Mouse (Mus musculus) A20 (cell line): Measurements from ENCODE around the gene Dnase1l2.
"Not testable (repeated sequence)": the region's sequence is repeated elsewhere in the genome, so short reads cannot be mapped to it uniquely, and the experiment has no call there.

ENCODE experiments used
- DNase-seq: peaks from one replicate; pipeline ENCODE4 v3.0.0-alpha.2; 2011; ENCODE audit warnings: low read depth, low spot score

Dnase1l2 gene

DNA sequence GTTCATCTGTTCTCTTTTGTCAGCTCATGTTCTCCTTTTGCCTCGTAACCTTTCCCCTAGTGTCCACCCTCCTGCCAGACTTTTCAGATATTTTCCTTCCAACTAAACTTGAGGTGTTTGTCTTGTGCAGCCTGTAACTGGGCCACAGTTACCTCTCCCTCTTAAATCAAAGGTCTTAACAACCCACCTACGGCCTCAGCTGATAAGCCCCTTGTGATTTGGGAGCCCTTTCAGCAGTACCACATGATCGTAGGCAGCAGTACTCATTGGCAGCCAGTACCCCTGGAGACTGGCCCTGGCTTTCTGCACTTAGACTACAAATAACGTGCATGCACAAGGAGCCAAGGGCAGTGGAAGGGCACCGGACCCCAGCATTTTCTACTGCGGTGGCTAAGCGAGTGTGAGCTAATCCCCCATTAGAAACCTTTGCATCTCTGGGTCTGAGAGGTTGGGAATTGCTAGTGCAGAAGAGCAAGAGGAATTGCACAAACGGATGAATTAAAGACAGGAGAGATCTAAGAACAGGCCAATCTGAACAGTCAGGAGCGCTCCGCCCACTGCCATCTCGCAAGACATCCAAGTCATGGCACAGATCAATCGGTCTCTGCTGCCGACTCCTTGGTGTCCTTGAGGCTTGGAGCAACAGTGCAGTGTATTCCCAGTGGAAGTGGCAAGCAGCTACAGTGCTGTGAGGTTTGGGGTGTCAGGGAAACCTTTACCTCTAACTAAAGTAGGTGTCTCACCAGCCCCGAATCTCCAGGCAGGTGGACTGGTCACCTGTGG lies 13.5 kb downstream of the Dnase1l2 start:
- DNase-seq, result no peak

DNA sequence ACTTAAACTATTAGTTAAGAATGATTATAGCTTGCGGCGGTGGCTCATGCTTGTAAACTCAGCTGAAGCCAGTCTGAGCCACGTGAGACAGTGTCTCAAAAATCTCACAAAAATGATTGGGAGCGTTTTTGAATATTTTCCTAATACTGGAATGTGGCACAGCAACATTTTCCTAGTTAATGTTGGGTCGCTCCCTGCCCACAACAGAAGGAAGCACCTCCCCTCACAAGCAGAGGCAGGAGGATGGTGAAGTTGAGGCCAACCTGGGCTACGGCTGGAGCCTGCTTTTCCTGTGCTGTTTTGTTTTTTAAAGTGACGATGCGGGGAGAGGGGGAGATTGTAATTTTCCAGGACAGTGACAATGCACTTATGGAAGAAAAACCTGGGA lies 15.7 kb downstream of the Dnase1l2 start:
- DNase-seq, result peak; percentile 55

DNA sequence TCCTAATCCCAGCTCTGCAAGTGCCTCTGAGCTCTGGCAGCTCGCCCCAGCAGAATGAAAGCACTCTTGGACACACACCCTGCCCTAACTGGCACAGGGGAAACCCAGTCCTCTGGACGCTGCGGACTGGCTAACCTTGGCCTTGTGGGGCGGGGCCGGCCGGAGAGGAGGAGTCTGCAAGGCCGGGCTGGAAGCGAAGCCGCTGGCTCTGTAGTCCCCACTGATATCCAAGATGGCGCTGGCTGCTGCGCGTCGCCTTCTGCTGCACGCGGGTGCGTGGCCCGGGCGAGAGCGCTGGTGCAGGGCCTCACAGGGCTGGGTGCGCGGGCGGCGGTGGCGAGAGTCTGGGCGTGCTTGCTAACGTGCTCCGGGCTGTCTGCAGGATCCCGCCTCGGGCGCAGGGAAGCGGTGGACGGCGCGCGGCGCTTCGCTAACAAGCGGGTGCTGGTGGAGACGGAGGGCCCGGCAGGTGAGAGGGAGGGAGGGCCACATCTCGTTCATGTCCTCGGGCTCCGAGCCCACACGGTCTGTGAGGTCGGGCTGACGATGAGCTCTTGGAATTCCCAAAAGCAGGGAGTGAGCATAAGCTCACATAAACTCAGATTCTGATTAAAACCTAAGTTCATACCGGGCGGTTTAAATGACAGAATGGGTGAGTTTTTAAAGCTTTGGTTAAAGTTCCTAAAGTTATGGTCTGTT lies 16.3 kb downstream of the Dnase1l2 start, which contains the start of gene Eci1:
TSS of gene Eci1 (plus strand) at position 171 of the 699 bp plus-strand sequence.
- peak; percentile 95 for DNase-seq

GRCm38 (mm10) chr17:24425905-24426304 lies 17.0 kb downstream of the Dnase1l2 start:
- DNase-seq, result no peak

DNA sequence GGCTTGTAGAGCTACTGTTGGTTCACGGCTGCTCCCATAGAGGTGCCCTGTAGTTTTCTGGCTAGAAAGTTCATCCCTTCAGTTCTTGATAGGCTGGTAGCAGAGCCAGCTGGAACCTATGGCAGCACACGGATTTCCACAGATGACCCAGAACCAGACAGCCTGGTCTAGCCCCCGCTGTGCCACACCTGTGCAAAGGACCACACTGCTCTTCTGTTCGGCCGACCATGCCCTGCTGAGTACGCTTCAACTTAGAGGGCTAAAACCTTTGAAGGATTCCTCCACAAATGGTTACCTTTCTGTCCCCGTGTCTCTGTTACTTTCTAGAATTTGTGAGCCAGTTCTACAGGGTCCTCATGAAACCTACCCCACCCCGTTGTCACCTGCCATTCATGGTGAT lies 17.6 kb downstream of the Dnase1l2 start:
- DNase-seq, result not testable (repeated sequence)

DNA sequence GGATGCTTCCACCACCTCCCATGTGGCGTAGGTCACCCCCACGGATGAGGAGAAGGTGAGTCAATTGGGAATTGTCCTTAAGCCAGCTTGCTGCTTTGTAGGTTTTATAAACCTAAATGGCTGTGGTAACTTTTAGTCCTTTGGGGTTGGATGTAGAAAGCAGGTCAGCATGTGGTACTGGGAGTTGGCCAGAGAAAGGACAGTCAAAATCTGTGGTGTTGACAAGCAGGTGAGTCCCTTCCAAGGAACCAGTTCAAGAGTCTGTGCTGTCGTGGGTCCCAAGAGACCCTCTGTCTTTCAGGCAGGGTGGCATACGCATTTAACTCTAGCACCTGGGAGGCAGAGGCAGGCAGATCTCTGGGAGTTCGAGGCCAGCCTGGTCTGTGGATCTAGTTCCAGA lies 18.4 kb downstream of the Dnase1l2 start:
- no peak for DNase-seq

- DNase-seq, result no peak
Measured at GRCm38 (mm10) chr17:24423114-24423513, 19.8 kb downstream of the Dnase1l2 start.

DNA sequence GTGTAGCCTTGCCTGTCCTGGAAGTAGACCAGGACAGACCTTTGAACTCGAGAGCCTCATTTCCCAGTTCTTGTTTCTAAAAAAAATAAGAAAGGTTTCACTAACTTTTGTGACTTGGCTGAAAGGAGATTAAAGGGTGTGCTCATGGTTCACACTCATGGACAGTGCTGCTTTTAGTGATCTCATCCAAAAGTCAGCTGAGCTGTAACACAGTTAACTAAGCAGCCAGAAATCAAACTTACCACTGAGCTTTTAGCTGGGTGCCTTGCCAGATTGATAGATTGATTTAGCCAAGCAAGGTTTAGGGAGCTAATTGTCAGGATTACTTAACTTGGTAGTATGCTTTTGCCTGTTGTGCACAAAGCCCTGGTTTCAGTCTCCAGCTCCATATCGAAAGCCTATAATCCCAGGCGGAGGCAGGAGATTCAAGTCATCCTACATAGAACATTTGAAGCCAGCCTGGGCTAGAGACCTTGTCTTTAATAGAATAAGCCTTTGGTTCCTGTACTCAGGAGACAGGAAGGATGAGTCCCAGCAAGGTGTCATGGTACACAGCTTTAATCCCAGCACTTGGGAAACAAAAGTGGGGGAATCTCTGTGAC lies 26.8 kb downstream of the Dnase1l2 start:
- no peak for DNase-seq

- no peak for DNase-seq
Measured at GRCm38 (mm10) chr17:24415011-24415410, 27.9 kb downstream of the Dnase1l2 start.

DNA sequence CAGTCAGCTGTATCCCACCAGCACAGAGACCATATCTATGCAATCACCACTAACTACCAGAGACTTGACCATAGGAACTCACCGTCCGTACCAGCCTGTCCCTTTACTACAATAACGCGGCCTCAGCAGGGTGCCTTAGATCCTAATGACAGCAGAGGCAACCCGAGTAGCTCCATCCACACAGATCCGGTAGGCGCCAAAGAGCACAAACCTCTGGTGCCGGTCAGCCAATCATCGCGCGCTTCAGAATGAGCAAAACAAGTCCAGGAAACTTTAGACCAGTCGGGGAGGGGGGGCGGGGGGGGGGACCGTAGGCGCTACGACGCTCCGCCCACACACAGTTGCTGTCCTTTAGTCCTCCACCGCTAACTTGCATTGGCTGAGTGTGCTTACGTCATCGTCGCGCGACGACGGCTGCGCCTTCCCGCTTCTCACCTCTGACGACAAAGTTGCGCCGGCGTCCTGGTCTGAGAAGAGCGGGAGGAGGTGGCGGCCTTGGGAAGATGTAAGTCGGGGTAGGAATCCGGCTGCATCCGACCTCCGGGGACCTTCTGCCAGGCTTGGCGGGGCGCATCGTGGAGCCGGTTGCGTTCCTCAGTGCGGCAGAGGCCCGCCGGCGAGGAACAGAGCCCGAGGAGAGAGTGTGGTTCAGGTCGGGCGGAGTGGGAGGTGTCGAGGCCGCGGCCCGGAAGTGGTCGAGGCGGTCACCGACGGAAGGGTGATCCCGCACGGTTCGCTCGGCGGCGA lies 28.5 kb downstream of the Dnase1l2 start, which contains the start of gene Rnps1:
TSS of gene Rnps1 (plus strand) at position 336 of the 747 bp plus-strand sequence.
- DNase-seq, result peak; percentile 100

DNA sequence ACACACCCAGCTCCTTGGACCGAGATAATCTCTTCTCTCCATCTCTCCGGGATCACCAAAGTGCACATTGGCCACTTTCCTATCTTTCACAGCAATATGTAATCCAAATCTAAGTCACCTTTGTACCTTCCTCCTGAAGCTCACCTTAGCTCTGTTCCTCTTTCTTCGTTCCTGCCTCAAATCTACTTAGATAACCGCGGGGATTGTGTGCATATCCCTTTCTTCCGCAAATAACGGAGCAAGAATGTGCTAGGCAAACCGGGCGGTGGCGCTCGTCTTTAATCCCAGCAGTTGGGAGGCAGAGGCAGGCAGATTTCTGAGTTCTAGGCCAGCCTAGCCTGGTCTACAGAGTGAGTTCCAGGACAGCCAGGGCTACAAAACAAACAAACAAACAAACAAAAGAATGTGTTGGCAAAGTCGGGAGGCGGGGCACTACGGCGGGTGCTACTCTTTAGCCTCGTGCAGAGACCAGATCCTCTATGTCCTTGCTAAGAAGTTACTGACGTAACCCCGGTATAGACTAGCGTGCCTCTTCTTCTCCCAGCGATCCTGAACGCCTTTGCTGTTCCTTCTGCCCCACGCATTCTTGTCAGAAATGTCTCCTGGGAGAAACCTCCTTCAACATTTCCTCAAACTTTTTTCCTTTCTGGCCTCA lies 29.2 kb downstream of the Dnase1l2 start:
- DNase-seq, result peak; percentile 70

- DNase-seq, result no peak
Measured at GRCm38 (mm10) chr17:24407116-24407803, 35.6 kb downstream of the Dnase1l2 start.

- DNase-seq, result no peak
Measured at GRCm38 (mm10) chr17:24402371-24402770, 40.5 kb downstream of the Dnase1l2 start.

GRCm38 (mm10) chr17:24394456-24394855 lies 48.4 kb downstream of the Dnase1l2 start:
- no peak for DNase-seq

DNA sequence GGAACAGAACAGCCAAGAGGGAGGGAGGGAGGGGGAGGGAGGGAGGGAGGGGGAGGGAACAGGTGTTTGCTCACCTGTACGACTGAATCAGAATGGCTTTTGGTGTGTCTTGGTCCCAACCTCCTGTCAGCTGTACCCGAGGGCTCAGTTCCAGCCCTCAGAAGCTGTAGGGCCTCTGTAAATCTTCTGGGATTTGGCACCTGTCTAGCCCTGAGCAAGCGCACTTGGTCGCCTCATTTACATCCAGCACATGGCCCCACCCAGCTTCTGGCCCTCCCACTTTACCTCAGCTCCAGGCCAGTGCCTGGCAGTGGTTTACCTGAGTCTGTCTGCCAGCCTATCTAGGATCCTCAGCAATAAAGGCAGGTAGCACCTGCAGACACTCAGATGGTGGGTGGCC lies 49.4 kb downstream of the Dnase1l2 start:
- no peak for DNase-seq

DNA sequence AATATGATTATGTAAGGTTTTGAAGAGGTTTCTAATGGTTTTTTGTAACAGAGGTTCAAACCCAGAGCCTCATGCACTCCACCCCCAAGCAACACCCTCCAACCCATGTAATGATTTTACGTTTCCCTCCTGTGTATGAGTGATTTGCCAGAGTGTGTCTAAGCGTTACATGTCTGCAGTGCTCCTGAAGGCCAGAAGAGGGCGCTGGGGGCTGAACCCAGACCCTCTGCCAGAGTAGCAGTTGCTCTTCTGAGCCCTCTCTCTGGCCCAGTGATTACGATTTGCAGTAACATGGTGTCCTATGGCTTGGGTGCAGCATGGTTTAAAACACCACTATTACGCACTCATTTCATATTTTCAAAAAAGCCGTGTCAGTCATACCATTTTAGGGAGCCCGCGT lies 51.8 kb downstream of the Dnase1l2 start:
- DNase-seq, result peak; percentile 36
